Mouse (Mus musculus) small intestine, adult 2 months (tissue): Measurements from ENCODE around the gene Vwa1.

ENCODE experiments used
- CTCF ChIP-seq: fragments of 200-500 bp; IDR thresholded peaks from 2 replicates; pipeline ENCODE4 v1.5.1; 2012; ENCODE audit warnings: low read depth, mild to moderate bottlenecking, control low read depth, inconsistent platforms, low read length, moderate library complexity, mixed read lengths; ENCODE audit not compliant: insufficient replicate concordance, insufficient read length; ENCODE audit errors: extremely low read depth
- POLR2A ChIP-seq: fragments of 200-500 bp; IDR thresholded peaks from 2 replicates; pipeline ENCODE4 v1.6.1; 2012; ENCODE audit warnings: low read depth, mild to moderate bottlenecking, control low read depth, inconsistent platforms, low read length, moderate library complexity

DNA sequence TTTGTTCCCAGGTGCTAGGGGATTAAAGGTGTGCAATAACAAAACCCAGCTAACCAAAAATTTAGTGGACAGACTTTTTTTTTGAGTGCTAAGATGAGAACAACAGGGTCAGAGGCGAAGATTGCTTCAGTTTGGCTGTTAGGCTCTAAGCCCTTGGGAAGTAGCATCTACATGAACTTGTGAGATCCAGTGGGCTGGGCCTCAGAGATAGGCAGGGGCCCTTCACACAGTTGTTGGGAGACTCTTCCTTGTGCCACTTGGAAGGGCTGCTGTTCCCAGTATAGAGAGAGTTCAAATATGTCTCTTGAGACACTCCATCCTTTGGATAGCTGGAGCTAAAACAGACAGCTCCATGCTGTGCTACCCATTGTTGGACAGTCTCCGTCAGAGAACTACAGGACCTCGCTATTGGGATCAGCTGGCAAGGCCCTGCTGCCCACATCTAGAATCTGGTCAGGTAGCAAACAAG is 15.6 kb upstream of the Vwa1 start, which contains the start of gene Ankrd65:
- no peak for TF ChIP-seq POLR2A
- TF ChIP-seq CTCF = no peak
